Mouse (Mus musculus) E14TG2a.4 (cell line): ENCODE data around the gene Ffar2.

Experiments used
- CTCF ChIP-seq: conservative IDR thresholded peaks from 2 replicates; pipeline ENCODE4 v1.5.1; 2014; ENCODE audit warnings: low read length
- NANOG ChIP-seq: IDR thresholded peaks from 2 replicates; pipeline ENCODE4 v1.6.1; 2014; ENCODE audit warnings: borderline replicate concordance, low read length, mixed read lengths

- no peak for TF ChIP-seq CTCF
- TF ChIP-seq NANOG = no peak
These were observed 5.9 kb upstream of the Ffar2 start for GRCm38 (mm10) chr7:30829428-30829827.
